Mouse (Mus musculus): ENCODE results near the gene Trim24. TPM values are rescaled to one million over a fixed set of nuclear protein-coding genes. Genes with fewer than 3 reads are reported as not detected.
"Not testable (repeated sequence)": the region's sequence is repeated elsewhere in the genome, so short reads cannot be mapped to it uniquely, and the experiment has no call there.

Trim24 gene
- polyA plus RNA-seq, 1 experiment from 2014 or later, result 5.6 TPM

- DNase-seq (ENCODE audit: low spot score) (no peak), ATAC-seq (no peak)
- no peaks in the 10 kb centered on the region for H3K4me1 ChIP-seq (ENCODE audit: insufficient read depth, low read depth, low read length)
- H3K27ac ChIP-seq (ENCODE audit: low read length), result no peak overlapping the region
- no peaks in the 10 kb centered on the region for H3K36me3 ChIP-seq (ENCODE audit: insufficient read depth, low read length)
- no peak overlapping the region for H3K4me2 ChIP-seq (replicated peaks; ENCODE audit: low read depth, low read length)
- H3K27me3 ChIP-seq (replicated peaks; ENCODE audit: insufficient read depth, low read length), result no peaks in the 10 kb centered on the region
- H3K9ac ChIP-seq (replicated peaks; ENCODE audit: low read depth), result no peak overlapping the region
- TF ChIP-seq CTCF (IDR thresholded peaks at IDR 0.05) (no peak), EP300 (IDR thresholded peaks at IDR 0.05) (no peak)
- no peaks in the 10 kb centered on the region for H3K9me3 ChIP-seq (ENCODE audit: low read length)
- H3K4me3 ChIP-seq (ENCODE audit: low read depth, low read length), result no peak overlapping the region
Observed at GRCm38 (mm10) chr6:37829631-37830030, 41.0 kb upstream of the Trim24 start.

- Histone ChIP-seq H3K27me3 (replicated peaks; ENCODE audit: insufficient read depth, low read length) (no peaks in the 10 kb centered on the region), H3K4me3 (ENCODE audit: low read depth, low read length) (no peak overlapping the region), H3K4me2 (replicated peaks; ENCODE audit: low read depth, low read length) (no peak overlapping the region), H3K9me3 (ENCODE audit: low read length) (no peaks in the 10 kb centered on the region), H3K9ac (replicated peaks; ENCODE audit: low read depth) (no peak overlapping the region), H3K27ac (ENCODE audit: low read length) (no peak overlapping the region), H3K36me3 (ENCODE audit: insufficient read depth, low read length) (no peaks in the 10 kb centered on the region), H3K4me1 (ENCODE audit: insufficient read depth, low read depth, low read length) (no peaks in the 10 kb centered on the region)
- no peak for ATAC-seq
- 97% methylated on average over 1 of the region's 1 CpGs for WGBS
- no peak for TF ChIP-seq CTCF (IDR thresholded peaks at IDR 0.05)
- no peak for DNase-seq (ENCODE audit: low spot score)
Observed at GRCm38 (mm10) chr6:37833691-37834090, 36.9 kb upstream of the Trim24 start.

GRCm38 (mm10) chr6:37836951-37837565, 33.6 kb upstream of the Trim24 start:
- H3K27ac ChIP-seq (ENCODE audit: low read length); H3K36me3 ChIP-seq (ENCODE audit: insufficient read depth, low read length); H3K4me2 ChIP-seq (replicated peaks; ENCODE audit: low read depth, low read length); H3K9me3 ChIP-seq (ENCODE audit: low read length); H3K4me3 ChIP-seq (ENCODE audit: low read depth, low read length); H3K9ac ChIP-seq (replicated peaks; ENCODE audit: low read depth); ATAC-seq; H3K27me3 ChIP-seq (replicated peaks; ENCODE audit: insufficient read depth, low read length); H3K4me1 ChIP-seq (ENCODE audit: insufficient read depth, low read depth, low read length); DNase-seq (ENCODE audit: low spot score): not testable (repeated sequence)
- 71% methylated on average over 2 of the region's 2 CpGs for WGBS

- Histone ChIP-seq H3K4me1 (ENCODE audit: insufficient read depth, low read depth, low read length) (no peaks in the 10 kb centered on the region), H3K27ac (ENCODE audit: low read length) (no peak overlapping the region), H3K4me3 (ENCODE audit: low read depth, low read length) (no peak overlapping the region), H3K36me3 (ENCODE audit: insufficient read depth, low read length) (no peaks in the 10 kb centered on the region), H3K9me3 (ENCODE audit: low read length) (no peaks in the 10 kb centered on the region), H3K27me3 (replicated peaks; ENCODE audit: insufficient read depth, low read length) (no peaks in the 10 kb centered on the region), H3K9ac (replicated peaks; ENCODE audit: low read depth) (no peak overlapping the region), H3K4me2 (replicated peaks; ENCODE audit: low read depth, low read length) (no peak overlapping the region)
- ATAC-seq (no peak), DNase-seq (ENCODE audit: low spot score) (no peak)
- WGBS, result 79% methylated on average over 5 of the region's 5 CpGs
- TF ChIP-seq CTCF (IDR thresholded peaks at IDR 0.05) (no peak), EP300 (IDR thresholded peaks at IDR 0.05) (no peak)
Observed at GRCm38 (mm10) chr6:37842779-37843605, 27.6 kb upstream of the Trim24 start.

GRCm38 (mm10) chr6:37843647-37844273, 26.9 kb upstream of the Trim24 start:
- 90% methylated on average over 8 of the region's 8 CpGs for WGBS
- TF ChIP-seq EP300 (IDR thresholded peaks at IDR 0.05) (no peak), CTCF (IDR thresholded peaks at IDR 0.05) (no peak)
- H3K4me3 ChIP-seq (ENCODE audit: low read depth, low read length), result no peak overlapping the region
- no peak overlapping the region for H3K9ac ChIP-seq (replicated peaks; ENCODE audit: low read depth)
- H3K36me3 ChIP-seq (ENCODE audit: insufficient read depth, low read length), result no peaks in the 10 kb centered on the region
- no peaks in the 10 kb centered on the region for H3K9me3 ChIP-seq (ENCODE audit: low read length)
- no peaks in the 10 kb centered on the region for H3K27me3 ChIP-seq (replicated peaks; ENCODE audit: insufficient read depth, low read length)
- no peaks in the 10 kb centered on the region for H3K4me1 ChIP-seq (ENCODE audit: insufficient read depth, low read depth, low read length)
- no peak overlapping the region for H3K27ac ChIP-seq (ENCODE audit: low read length)
- H3K4me2 ChIP-seq (replicated peaks; ENCODE audit: low read depth, low read length), result no peak overlapping the region
- DNase-seq (ENCODE audit: low spot score) (no peak), ATAC-seq (no peak)

- ATAC-seq; H3K27me3 ChIP-seq (replicated peaks; ENCODE audit: insufficient read depth, low read length); H3K9ac ChIP-seq (replicated peaks; ENCODE audit: low read depth); DNase-seq (ENCODE audit: low spot score); H3K9me3 ChIP-seq (ENCODE audit: low read length); H3K4me1 ChIP-seq (ENCODE audit: insufficient read depth, low read depth, low read length); H3K4me2 ChIP-seq (replicated peaks; ENCODE audit: low read depth, low read length); H3K4me3 ChIP-seq (ENCODE audit: low read depth, low read length); H3K36me3 ChIP-seq (ENCODE audit: insufficient read depth, low read length); H3K27ac ChIP-seq (ENCODE audit: low read length): not testable (repeated sequence)
- WGBS, result 44% methylated on average over 6 of the region's 6 CpGs
Observed at GRCm38 (mm10) chr6:37844947-37845346, 25.7 kb upstream of the Trim24 start.

- not testable (repeated sequence) for H3K4me3 ChIP-seq (ENCODE audit: low read depth, low read length); H3K27ac ChIP-seq (ENCODE audit: low read length); ATAC-seq; DNase-seq (ENCODE audit: low spot score); H3K9ac ChIP-seq (replicated peaks; ENCODE audit: low read depth); H3K36me3 ChIP-seq (ENCODE audit: insufficient read depth, low read length); H3K9me3 ChIP-seq (ENCODE audit: low read length); H3K27me3 ChIP-seq (replicated peaks; ENCODE audit: insufficient read depth, low read length); H3K4me2 ChIP-seq (replicated peaks; ENCODE audit: low read depth, low read length); H3K4me1 ChIP-seq (ENCODE audit: insufficient read depth, low read depth, low read length)
- 82% methylated on average over 4 of the region's 4 CpGs for WGBS
Observed at GRCm38 (mm10) chr6:37847531-37847930, 23.1 kb upstream of the Trim24 start.
